Mouse (Mus musculus): ENCODE data around the gene Platr25.
"Not testable (repeated sequence)": the region's sequence is repeated elsewhere in the genome, so short reads cannot be mapped to it uniquely, and the experiment has no call there.

DNA sequence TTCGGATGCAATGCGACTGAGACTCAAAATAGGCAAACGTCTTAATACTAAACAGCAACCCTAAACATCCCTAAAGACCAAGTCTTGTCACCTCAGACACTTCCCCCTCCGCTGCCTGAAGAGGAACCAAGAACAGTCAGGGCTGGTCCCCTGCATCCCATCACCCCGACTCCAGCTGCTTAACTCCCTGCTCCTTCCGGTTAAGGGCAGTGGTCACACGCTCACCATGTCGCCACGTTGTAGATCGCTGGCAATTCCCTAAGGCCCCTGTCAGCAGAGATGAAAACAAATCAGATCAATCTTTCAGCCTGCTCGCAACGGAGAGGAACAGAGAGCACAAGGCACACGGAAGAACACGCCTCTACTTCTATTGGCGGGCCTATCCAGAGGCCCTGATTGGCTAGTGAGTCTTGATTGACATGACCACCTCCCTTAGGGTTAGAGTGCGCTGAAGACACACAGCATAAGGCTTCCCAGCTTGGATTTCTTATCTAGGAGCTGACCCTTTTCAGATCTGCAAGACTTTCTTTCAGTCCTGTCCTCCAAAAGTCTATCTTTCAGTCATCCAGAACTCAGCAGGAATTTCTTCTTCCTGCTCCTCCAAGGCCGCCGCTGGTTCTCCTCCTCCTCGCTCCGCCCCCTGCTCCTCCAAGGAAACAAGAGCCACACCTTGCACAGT, 75.8 kb downstream of the Platr25 start:
- not testable (repeated sequence) for TF ChIP-seq CTCF (IDR thresholded peaks at IDR 0.05; ENCODE audit: control insufficient read depth, insufficient read depth, insufficient read length); MAX (IDR thresholded peaks at IDR 0.05); MYOD1 (IDR thresholded peaks at IDR 0.05; ENCODE audit: control insufficient read depth, insufficient read length, low read depth); USF1 (IDR thresholded peaks at IDR 0.05; ENCODE audit: low read depth); FOSL1 (IDR thresholded peaks at IDR 0.05; ENCODE audit: insufficient read depth, low read length, poor library complexity, severe bottlenecking)
